Mouse (Mus musculus) central nervous system, embryonic 14 days (tissue): ENCODE measurements around the gene Olfr1437. TPM values are rescaled to one million over a fixed set of nuclear protein-coding genes. Genes with fewer than 3 reads are reported as not detected.

Source experiments
- polyA plus RNA-seq: library from polyadenylated mRNA; depleted of rRNA; stranded (reverse); fragments of >200 nt; gene quantifications from 2 replicates; pipeline ENCODE4 v1.2.3, GENCODE M21; 2012; rRNA removed

The Olfr1437 gene
- polyA plus RNA-seq, result not detected in 2 replicates

DNA sequence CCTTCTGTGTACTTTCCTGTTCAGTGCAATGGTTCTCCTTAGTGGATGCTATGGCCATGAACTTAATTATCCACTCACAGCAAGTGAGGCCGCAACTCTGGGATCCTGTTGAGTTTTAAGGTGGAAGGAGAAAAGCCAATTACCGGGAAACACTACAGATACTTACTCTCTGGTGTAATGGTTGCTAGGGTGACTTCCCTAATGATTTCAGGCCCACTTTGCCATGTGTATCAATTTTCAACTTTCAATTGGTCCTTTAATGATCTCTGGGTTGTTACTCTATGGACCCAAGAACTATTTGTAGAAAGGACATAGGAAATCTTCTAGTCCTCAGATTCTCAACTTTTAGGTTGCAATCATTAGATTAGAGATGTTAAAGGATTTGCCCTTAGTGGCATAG, at the start of gene Olfr1437:
Gene Olfr1437 (minus strand): TSS at position 101 of the 400 bp plus-strand sequence.

DNA sequence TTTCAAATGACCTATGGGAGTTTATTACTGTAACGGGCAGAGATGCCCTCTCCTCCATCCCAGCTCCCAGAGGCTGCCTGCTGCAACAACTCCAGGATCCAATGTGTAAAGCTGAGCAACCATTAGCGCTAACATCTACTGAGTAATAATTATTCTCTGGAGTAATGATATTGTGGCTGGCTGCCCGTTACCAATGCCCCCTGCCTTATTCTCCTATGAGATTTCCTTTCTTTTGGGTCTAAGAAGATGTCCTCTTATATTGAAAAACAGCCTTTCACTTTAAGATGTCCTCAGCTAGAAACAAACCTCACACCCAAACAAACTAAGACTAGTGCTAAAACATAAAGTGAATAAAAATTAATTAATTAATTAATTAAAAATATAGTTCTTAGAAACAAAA, 10.9 kb upstream of the Olfr1437 start, which contains the start of gene Olfr1438-ps1:
Gene Olfr1438-ps1 (minus strand): TSS at position 101 of the 400 bp plus-strand sequence.

DNA sequence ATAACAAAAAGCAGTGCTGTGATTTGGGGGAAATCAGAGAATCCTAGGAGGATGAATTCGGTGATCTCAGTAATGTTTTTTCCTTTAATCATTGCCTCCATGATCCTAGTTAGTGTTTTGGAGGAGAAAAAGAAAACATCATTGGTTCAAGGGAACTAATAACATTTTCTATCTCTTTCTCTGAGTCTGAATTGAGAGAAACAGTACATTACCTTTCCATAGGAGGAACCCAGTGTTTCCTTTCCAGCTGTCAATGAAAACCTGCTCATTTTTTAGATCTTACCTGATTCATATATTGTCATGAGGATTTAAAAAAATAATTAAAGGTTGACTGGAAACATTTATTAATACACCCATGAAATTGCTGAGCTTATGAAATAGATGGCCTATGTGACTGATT, 25.9 kb downstream of the Olfr1437 start, which contains the start of gene Olfr1436:
Gene Olfr1436 (minus strand): TSS at position 101 of the 400 bp plus-strand sequence.

DNA sequence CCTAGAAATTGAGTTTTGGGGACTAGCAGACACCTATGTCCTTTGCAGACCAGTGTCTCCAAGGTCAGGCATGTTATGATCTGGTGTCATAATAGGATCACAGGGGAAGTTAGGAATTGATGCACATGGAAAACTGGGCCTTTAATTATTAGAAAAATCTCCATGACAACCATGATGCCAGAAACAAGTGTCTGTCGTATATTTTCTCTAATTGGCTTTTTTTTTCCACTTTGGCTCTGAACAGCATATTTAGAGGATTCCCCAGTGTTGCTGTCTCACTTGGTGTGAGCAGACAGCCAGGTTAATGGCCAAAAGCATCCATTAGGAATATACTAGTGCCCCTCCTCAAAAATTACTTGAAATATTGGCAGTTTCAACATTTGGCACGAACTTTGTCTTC, 45.3 kb downstream of the Olfr1437 start, which contains the start of gene Olfr1434:
Gene Olfr1434 (plus strand): TSS at position 301 of the 400 bp plus-strand sequence.

Other genes starting within 250 kb of the Olfr1437 start
- not detected in 2 replicates for gene Olfr1425, start 247.4 kb downstream of the Olfr1437 start, polyA plus RNA-seq
- gene Olfr1426, start 233.1 kb downstream of the Olfr1437 start, polyA plus RNA-seq, result not detected in 2 replicates
- not detected in 2 replicates for gene Olfr1427, start 221.8 kb downstream of the Olfr1437 start, polyA plus RNA-seq
- not detected in 2 replicates for gene Olfr1428, start 209.2 kb downstream of the Olfr1437 start, polyA plus RNA-seq
- not detected in 2 replicates for gene Olfr76, start 201.9 kb downstream of the Olfr1437 start, polyA plus RNA-seq
- gene Olfr1555-ps1, start 155.0 kb downstream of the Olfr1437 start, polyA plus RNA-seq, result not detected in 2 replicates
- gene Olfr1431, start 124.5 kb downstream of the Olfr1437 start, polyA plus RNA-seq, result not detected in 2 replicates
- not detected in 2 replicates for gene Olfr1432, start 92.5 kb downstream of the Olfr1437 start, polyA plus RNA-seq
- gene Olfr262, start 83.4 kb downstream of the Olfr1437 start, polyA plus RNA-seq, result not detected in 2 replicates
- gene Olfr235, start 64.1 kb downstream of the Olfr1437 start, polyA plus RNA-seq, result not detected in 2 replicates
- gene Olfr1434, start 45.2 kb downstream of the Olfr1437 start, polyA plus RNA-seq, result not detected in 2 replicates
- not detected in 2 replicates for gene Olfr1436, start 26.0 kb downstream of the Olfr1437 start, polyA plus RNA-seq
- not detected in 2 replicates for gene Olfr1438-ps1, start 10.8 kb upstream of the Olfr1437 start, polyA plus RNA-seq
- not detected in 2 replicates for gene Olfr1440, start 62.2 kb upstream of the Olfr1437 start, polyA plus RNA-seq
- not detected in 2 replicates for gene Olfr1441, start 92.3 kb upstream of the Olfr1437 start, polyA plus RNA-seq
- gene Pfpl, start 102.8 kb upstream of the Olfr1437 start, polyA plus RNA-seq, result not detected in 2 replicates
- gene Mpeg1, start 135.7 kb upstream of the Olfr1437 start, polyA plus RNA-seq, result 2.7 and 3.2 TPM in 2 replicates
- gene Dtx4, start 176.4 kb upstream of the Olfr1437 start, polyA plus RNA-seq, result 27.7 and 29.5 TPM in 2 replicates
- gene Fam111a, start 220.6 kb upstream of the Olfr1437 start, polyA plus RNA-seq, result 8.9 and 10.1 TPM in 2 replicates